In genomic region chr14:11997555-11997954, GRCm38 (mm10) we compare ENCODE assay signal across 25 mouse cellular contexts.
DNase-seq lines count a peak whose midpoint lies in the region.
"Had no signal": no experiment of that assay in that cellular context is flagged by ENCODE, and none has a peak within 500 bp of the region (broad histone marks: within the 10 kb centered on the region; RNA-seq: fewer than 3 reads in every experiment).

No protein-coding gene starts in this region.

- no peak overlapping the region for H3K4me3 ChIP-seq in embryonic facial prominence, embryonic 10.5 days
- H3K4me3 ChIP-seq: embryonic facial prominence, embryonic 13.5 days; forebrain, embryonic 10.5 days; forebrain, embryonic 15.5 days; heart, adult 2 months; heart, embryonic 12.5 days; limb, embryonic 10.5 days; limb, embryonic 15.5 days; neural tube, embryonic 12.5 days had no signal

- no peak overlapping the region for H3K27ac ChIP-seq in embryonic facial prominence, embryonic 10.5 days (replicated peaks)
- H3K27ac ChIP-seq: embryonic facial prominence, embryonic 13.5 days; forebrain, embryonic 10.5 days; forebrain, embryonic 15.5 days; heart, adult 2 months; hindbrain, embryonic 14.5 days; limb, embryonic 10.5 days; limb, embryonic 15.5 days; liver, embryonic 14.5 days; neural tube, embryonic 12.5 days had no signal

- H3K27me3 ChIP-seq in embryonic facial prominence, embryonic 10.5 days (replicated peaks; ENCODE audit: low read depth, poor library complexity, severe bottlenecking), result no peaks in the 10 kb centered on the region
- H3K27me3 ChIP-seq: embryonic facial prominence, embryonic 13.5 days; forebrain, embryonic 15.5 days; heart, embryonic 12.5 days; limb, embryonic 15.5 days; neural tube, embryonic 12.5 days had no signal

- WGBS in large intestine, adult 2 months, result 59% methylated on average over 6 of the region's 6 CpGs
- WGBS in embryonic facial prominence, embryonic 10.5 days, result 92% methylated on average over 6 of the region's 6 CpGs

- DNase-seq in gastrocnemius, postnatal 10 days, result peak; percentile 6
- no peak for DNase-seq in gastrocnemius, postnatal 14 days
- peak; percentile 7 to 8 for DNase-seq in kidney, postnatal 36 days
- DNase-seq in kidney, adult 11 months, result no peak
- DNase-seq in lung, postnatal 36 days, result peak; percentile 15
- DNase-seq in lung, adult 18-20 months, result no peak
- peak; percentile 3 for DNase-seq in large intestine, adult 2 months (ENCODE audit: low read depth, low spot score)
- DNase-seq in embryonic facial prominence, embryonic 10.5 days (ENCODE audit: low spot score), result no peak
- DNase-seq: adrenal gland, postnatal 14 days; cerebellum, adult 11-12 months; cerebellum, adult 9-11 months; embryo, embryonic 11 days; heart, adult 2 months; layer of hippocampus, adult 9-11 months; thymus, adult 18-20 months; thymus, postnatal 25 days had no signal

- intact Hi-C loops in gastrocnemius, postnatal 14 days (cut with DNase I; ENCODE audit: low total_unique reads), result no loop called here

- H3K36me3 ChIP-seq in embryonic facial prominence, embryonic 10.5 days (replicated peaks), result no peaks in the 10 kb centered on the region
- H3K36me3 ChIP-seq: embryonic facial prominence, embryonic 13.5 days; forebrain, embryonic 10.5 days; forebrain, embryonic 15.5 days; heart, embryonic 12.5 days; limb, embryonic 10.5 days; limb, embryonic 15.5 days; neural tube, embryonic 12.5 days had no signal

- H3K9me3 ChIP-seq in embryonic facial prominence, embryonic 10.5 days, result no peaks in the 10 kb centered on the region
- H3K9me3 ChIP-seq: embryonic facial prominence, embryonic 13.5 days; forebrain, embryonic 10.5 days; forebrain, embryonic 15.5 days; heart, embryonic 12.5 days; limb, embryonic 10.5 days; limb, embryonic 15.5 days; neural tube, embryonic 12.5 days had no signal

- H3K4me1 ChIP-seq in embryonic facial prominence, embryonic 10.5 days, result no peaks in the 10 kb centered on the region
- H3K4me1 ChIP-seq: embryonic facial prominence, embryonic 13.5 days; forebrain, embryonic 10.5 days; forebrain, embryonic 15.5 days; heart, embryonic 12.5 days; limb, embryonic 10.5 days; limb, embryonic 15.5 days had no signal

Comparison
In these comparisons a context has a peak if more than half of its experiments do, and no peak if none do; other contexts are left out.
1. DNase-seq: peak in gastrocnemius, postnatal 10 days (single experiment), kidney, postnatal 36 days (2 of 2), lung, postnatal 36 days (single experiment) and large intestine, adult 2 months (single experiment); none in gastrocnemius, postnatal 14 days (single experiment), kidney, adult 11 months (single experiment), lung, adult 18-20 months (0 of 2) and embryonic facial prominence, embryonic 10.5 days (single experiment).